Mouse (Mus musculus): ENCODE measurements around the gene Opn4.
A peak's percentile ranks its signal among the peaks of the same experiment; 100 is the strongest.

Opn4 gene

DNA sequence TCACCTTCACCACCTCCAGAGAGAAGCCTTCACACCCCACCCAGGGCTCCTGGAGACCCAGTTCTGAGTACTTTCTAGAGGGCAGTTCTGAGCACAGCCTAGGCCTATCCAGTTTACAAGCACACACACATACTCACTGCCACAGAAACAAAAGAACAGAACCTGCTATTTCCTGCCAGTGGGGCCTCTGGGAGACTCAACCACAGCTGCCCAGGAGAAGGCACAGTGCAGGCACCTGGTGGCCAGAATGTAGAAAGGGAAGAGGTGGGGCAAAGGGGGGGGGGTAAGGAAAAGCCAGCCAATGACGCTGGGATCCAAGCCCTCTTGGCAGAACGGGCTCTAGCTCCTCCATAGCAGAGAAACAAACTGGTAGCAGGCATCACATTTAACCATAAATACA lies 37.5 kb downstream of the Opn4 start:
- DNase-seq (ENCODE audit: low spot score): no peak

DNA sequence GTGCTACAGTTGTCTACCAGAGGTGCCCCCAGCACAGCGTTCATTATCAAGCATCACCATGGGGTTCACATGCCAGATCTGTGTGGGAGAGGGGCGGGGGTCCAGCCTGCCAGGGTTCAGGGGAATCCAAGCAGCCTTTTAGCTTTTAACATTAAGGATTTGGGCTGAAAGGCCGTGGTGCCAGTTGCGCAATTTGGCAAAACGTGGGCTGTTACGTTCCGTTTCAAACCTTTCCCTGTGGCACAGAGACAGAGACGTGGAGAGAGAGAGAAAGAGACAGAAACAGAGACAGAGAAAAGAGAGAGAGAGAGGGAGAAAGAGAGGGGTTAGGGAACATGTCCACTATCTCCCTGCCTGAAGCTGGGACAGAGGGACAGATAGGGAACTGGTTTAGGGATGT lies 38.3 kb downstream of the Opn4 start:
- no peak for DNase-seq (ENCODE audit: low spot score)

DNA sequence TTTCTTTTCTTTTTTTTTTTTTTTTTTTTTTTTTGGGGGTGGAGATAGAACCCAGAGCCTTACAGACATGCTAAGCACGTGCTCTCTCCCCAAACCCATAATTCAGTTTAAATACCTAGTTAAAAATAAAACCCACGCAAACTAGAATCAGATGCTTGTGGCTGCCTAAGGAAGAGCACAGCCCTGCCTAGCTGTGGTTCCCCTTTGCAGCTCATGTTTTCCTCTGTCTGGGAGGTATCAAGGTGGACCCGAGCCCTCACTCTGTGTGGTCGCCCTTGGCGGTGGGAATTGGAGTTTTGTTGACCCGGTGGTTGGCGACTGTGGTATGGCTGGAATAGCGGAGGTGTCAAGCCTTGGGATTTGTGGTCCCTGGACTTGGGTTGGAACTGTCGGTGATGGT lies 41.0 kb downstream of the Opn4 start:
- no peak for DNase-seq (ENCODE audit: low spot score)

DNA sequence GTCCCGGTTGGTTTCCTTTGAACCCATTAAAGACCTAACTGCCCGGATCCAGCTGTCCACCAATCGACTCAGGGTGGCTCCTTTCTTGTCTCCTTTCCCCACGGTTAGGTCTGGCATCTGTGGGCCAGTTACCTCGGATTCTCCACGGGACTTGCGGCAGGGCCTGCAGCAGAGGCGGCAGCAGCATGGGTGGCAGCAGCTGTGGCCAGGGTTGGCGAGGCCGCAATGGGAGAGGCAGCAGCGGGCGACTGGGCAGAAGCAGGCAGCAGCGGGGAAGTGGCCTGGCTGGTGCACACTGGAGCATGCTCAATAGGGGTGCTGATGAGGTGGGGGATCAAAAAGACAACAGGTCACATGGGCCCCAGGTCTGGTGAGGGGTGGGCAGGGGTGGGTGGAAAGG lies 44.7 kb downstream of the Opn4 start:
- no peak for DNase-seq (ENCODE audit: low spot score)

DNA sequence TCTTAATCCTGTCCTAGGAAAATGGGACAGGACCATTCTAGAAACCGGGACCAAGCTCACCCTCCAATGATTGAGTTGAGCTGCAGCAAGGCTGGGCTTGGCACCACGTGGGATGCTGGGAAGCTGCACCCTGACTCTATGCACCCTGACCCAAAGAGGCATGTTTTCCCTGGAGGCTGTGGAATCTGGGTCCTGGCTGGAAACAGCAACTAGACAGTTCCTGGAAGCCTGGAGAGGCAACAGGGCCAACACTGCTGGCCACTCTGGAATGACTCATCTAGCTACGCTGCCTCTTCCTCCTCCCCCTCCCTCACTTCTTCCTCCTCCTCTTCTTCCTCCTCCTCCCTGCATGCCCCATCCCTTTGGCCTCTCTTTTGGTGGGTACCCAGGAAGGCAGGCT lies 45.9 kb downstream of the Opn4 start:
- DNase-seq (ENCODE audit: low spot score): no peak

DNA sequence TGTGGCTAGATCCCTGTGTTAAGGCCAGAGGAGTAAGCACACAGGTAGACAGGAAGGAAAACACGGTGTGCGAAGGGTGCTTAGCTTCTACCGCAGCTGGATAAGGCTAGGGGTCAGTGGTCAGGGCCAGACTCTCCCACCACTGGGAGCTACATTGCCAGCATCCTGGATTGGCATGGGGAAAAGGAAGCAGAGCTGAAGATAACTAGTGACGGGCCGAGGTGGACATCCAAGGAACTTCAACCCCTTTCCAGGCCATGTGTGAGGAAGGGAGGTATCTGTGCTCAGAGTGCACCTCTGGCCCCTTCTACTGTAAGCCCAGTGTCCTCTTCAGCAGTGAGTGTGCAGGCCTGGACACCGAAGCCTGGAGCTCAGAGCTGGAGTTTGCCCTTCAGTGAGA lies 46.5 kb downstream of the Opn4 start:
- DNase-seq (ENCODE audit: low spot score): no peak

DNA sequence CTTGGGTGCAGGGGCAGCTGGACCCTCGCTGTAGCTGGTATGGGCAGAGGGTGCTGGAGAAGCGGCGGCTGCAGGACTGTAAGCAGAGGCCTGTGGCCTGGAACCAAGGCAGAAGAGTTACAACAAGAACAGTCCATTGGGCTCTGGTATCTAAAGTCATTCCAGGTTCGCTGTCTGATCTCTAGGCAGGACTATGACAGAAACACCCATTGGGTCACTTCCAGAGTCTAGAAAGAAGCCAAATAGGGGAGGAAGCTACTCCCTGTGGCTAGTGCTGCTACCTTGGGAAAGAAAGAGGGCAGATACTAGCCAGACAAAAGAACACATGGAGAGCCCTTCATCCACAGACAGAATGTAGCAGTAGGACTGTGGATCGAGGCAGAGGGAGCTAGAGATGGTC lies 47.7 kb downstream of the Opn4 start:
- DNase-seq (ENCODE audit: low spot score): no peak

DNA sequence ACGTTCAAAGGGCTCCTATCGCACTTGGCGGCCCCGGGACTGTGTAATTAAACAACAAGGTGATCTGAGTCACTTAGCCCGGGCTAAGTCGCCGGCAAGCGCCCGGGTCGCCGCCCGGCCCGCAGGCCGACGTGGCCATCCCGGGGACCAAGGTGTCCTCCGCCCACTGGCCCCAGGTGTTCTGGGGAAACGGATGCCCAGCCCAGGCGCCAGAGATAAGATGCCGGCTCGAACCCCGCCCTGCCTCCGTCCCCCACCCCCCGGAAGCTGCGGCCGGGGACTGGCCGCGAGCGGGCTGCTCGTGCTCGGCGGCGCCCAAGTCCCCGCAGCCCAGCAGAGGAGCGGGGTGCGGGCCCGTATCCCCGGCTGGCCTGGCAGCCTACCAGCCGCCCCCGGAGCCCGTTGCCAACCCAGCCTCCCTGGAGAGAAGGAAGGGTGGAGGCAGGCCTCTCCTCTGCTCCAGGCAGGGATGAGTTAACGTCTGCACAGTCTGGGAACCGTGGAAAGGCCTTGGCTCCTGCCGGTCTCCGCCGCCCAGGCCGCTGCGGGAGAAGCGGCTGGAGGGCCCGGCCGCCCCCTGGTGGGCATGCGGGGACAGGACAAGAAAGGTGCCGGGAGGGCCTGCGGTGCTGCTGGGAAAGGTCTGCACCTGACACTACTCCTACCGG lies 50.8 kb downstream of the Opn4 start:
- DNase-seq (ENCODE audit: low spot score): peak; percentile 77

DNA sequence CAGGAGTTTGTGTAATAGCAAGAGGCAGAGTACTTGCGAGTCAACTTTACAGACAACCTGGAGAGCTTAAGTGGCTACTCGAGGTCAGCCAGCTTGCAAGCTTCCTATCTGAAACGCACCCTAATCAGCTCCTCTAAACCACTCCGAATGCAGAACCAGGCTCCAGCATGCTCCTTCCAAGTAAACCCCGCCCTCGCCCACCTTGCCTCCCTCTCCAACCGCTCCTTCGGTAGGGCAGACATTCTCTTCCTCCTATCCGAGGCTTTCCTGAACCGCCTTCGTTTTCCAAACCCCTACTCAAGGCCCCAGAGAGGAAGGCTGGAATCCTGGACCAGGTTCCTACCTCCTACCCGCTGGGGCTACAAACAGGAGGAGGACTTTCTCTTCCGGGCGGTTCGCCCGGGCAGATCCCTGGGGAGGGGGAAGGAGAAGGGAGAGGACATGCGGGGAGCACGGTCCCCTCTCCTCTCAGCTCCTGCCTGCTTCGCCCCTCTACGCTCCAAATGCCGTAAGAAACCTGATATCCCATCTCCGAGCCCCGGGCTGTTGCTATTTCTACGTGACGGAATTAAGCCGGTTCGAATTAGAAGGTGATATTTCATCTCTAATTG lies 51.4 kb downstream of the Opn4 start:
- peak; percentile 58 for DNase-seq (ENCODE audit: low spot score)

DNA sequence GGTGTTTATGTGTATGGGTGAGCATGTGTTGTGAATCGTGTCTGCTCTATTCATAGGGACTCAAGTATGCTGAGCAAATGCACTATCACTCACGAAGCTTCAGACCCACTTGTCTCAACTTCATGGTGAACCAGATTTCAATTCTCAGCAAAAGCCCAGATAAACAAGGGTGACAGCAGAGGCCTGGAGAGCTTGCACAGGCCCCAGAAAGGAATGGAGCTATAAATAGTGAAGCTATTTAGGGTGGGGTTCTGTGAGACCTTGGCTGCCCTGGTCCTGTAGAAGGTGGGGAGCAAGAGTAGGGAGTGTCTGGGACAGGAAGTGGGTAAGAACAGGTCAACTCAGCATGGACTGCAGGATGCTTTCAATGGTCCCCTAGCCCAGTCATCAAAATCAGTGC lies 55.4 kb downstream of the Opn4 start:
- DNase-seq (ENCODE audit: low spot score): no peak

DNA sequence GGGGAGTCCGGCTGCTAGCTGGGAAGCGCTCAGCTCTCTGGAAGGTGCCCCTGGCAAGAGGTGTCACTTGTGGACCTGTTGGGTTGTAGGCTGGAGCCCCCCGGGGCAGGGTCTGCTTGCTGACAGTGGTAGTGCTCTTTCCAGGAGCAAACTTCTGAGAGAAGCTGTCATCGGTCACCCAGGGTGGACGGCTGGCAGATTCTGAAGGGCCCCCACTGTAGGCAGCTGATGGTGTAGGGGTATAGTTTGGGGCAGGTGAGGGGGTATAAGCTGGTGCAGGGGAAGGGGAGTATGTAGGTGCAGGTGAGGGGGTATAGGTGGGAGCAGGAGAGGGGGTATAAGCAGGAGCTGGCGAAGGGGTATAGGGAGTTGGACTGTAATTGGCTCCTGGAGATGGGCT lies 55.9 kb downstream of the Opn4 start:
- DNase-seq (ENCODE audit: low spot score): no peak

DNA sequence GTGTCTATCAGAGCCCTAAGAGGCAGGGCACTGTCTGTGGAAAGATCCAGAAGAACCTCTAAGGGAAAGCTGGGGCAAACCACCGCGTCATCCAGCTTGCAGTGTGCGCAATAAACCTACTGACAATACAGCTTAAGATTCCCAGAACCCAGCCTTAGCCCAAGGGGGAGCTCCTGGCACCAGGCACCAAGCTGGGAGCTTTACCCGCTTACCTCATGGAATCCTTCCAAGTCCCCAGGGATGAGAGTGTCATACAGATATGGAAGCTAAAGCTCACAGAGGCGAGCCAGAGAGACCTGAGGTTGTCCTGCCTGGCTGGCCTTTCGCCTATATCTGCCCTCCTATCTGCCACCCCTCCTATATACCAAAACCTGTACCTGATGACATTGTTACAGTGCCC lies 56.3 kb downstream of the Opn4 start:
- no peak for DNase-seq (ENCODE audit: low spot score)

DNA sequence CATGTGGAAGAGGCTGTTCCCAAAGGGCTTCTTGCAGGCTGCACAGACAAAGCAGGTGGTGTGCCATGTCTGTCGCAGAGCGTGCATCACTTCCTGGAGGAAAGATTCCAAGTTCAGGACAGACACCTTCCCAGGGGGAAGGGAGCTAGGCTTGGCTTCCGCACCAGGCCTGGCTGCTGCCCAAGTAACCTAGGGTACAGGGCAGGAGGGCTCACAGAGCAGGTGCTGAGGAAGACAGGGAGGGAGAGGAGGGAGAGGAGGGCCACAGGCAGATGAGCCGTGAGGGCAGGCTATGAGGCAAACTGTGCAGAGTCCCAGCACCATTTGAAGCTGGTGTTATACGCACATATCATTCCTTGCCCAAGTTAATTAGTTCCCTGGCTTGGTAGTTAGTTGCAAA lies 58.0 kb downstream of the Opn4 start:
- DNase-seq (ENCODE audit: low spot score): no peak

DNA sequence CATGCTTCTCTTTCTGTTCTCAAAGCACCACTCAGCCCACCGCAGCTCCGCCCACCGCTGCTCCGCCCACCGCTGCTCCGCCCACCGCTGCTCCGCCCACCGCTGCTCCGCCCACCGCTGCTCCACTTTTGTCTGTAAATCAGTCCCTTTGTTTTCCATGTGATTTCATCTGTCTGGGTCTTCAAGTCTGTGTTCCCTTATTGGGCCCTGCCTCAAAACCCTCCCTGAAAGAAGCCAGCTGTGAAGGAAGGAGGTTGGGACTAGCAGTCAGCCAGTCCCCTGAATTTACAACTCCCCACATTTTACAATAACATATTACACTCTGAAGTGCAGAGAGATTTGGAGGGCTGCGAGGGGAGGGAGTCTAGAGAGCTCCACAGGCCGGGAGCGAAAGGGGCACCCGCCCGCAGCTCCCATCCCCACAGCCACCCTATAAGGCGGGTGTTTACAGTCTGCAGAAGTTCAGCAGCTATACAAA lies 59.2 kb downstream of the Opn4 start:
- DNase-seq (ENCODE audit: low spot score): peak; percentile 63
